Mouse (Mus musculus): ENCODE data around the gene Nmnat1. TPM values are rescaled to one million over a fixed set of nuclear protein-coding genes. Genes with fewer than 3 reads are reported as not detected.

Nmnat1 gene
- total and polyA plus RNA-seq, 3 experiments = 8.6 to 11.4 (median 10.9) TPM

- in situ Hi-C loops (cut with MboI; ENCODE audit: low pct_ligation_motif_present, low pct_unique_long_range_greater_than_20kb, low sequenced_read_pairs) (no loop called here), dilution Hi-C loops (cut with MboI; ENCODE audit: extremely low pct_ligation_motif_present, extremely low pct_unique_long_range_greater_than_20kb, low sequenced_read_pairs) (no loop called here)
- DNase-seq (ENCODE audit: extremely low read depth) = no peak
- Histone ChIP-seq H3K27ac (ENCODE audit: insufficient read depth, low read depth) (no peak overlapping the region), H3K9me3 (replicated peaks; ENCODE audit: low read length) (no peaks in the 10 kb centered on the region), H3K4me3 (replicated peaks in 1 of 3; ENCODE audit: low read depth in 2 of 3, low read length in 2 of 3, poor library complexity in 1 of 3) (no peak overlapping the region), H3K36me3 (replicated peaks in 1 of 2; ENCODE audit: control insufficient read depth in 1 of 2, insufficient read depth in 1 of 2, low read length in 1 of 2) (no peaks in the 10 kb centered on the region), H3K4me2 (ENCODE audit: insufficient read depth, low read depth, poor library complexity, severe bottlenecking) (peak overlapping the region; percentile 98; the same call in 1 of the 2 replicates), H3K4me1 (ENCODE audit: control insufficient read depth in 1 of 2, insufficient read depth in 2 of 2) (peaks cover 0 to 13% of the 10 kb centered on the region in 2 experiments; a peak in 3 of 4 replicates), H3K9ac (ENCODE audit: insufficient read depth, low read depth) (peak overlapping the region; percentile 49; the same call in 1 of the 2 replicates), H3K27me3 (replicated peaks) (no peaks in the 10 kb centered on the region), H3K79me2 (replicated peaks; ENCODE audit: control insufficient read depth, extremely low read depth, insufficient read depth, poor library complexity, severe bottlenecking) (no peaks in the 10 kb centered on the region)
- TF ChIP-seq ZC3H11A (IDR thresholded peaks at IDR 0.05; ENCODE audit: low read depth, low read length) = no peak
- no peak for TF ChIP-seq JUN (IDR thresholded peaks at IDR 0.05; ENCODE audit: insufficient read depth, low read depth, low read length)
- TF ChIP-seq SMC3 (IDR thresholded peaks at IDR 0.05; ENCODE audit: low read depth, low read length) = no peak
- no peak for TF ChIP-seq ZNF384 (IDR thresholded peaks at IDR 0.05; ENCODE audit: low read depth, low read length)
- no peak for TF ChIP-seq TBP (conservative IDR thresholded peaks at IDR 0.05; ENCODE audit: low read depth, low read length)
- TF ChIP-seq ELF1 (IDR thresholded peaks at IDR 0.05; ENCODE audit: low read depth, low read length) = no peak
- no peak for TF ChIP-seq GABPA (IDR thresholded peaks at IDR 0.05; ENCODE audit: insufficient replicate concordance, low read depth, low read length)
- TF ChIP-seq E2F4 (IDR thresholded peaks at IDR 0.05; ENCODE audit: insufficient replicate concordance, low read depth, low read length) = no peak
- TF ChIP-seq CHD1 (IDR thresholded peaks at IDR 0.05; ENCODE audit: low read depth, low read length) = no peak
- no peak for TF ChIP-seq MXI1 (IDR thresholded peaks at IDR 0.05; ENCODE audit: low read depth, low read length)
- no peak for TF ChIP-seq RCOR1 (conservative IDR thresholded peaks at IDR 0.05; ENCODE audit: low read depth, low read length)
- TF ChIP-seq MEF2A (IDR thresholded peaks at IDR 0.05; ENCODE audit: borderline replicate concordance, low read depth, low read length) = no peak
- TF ChIP-seq RAD21 (IDR thresholded peaks at IDR 0.05; ENCODE audit: low read depth, low read length) = no peak
- no peak for TF ChIP-seq HCFC1 (IDR thresholded peaks at IDR 0.05; ENCODE audit: low read depth, low read length)
- TF ChIP-seq KAT2A (IDR thresholded peaks at IDR 0.05; ENCODE audit: insufficient replicate concordance, low read length) = no peak
- no peak for TF ChIP-seq MAZ (IDR thresholded peaks at IDR 0.05; ENCODE audit: low read depth, low read length)
- TF ChIP-seq POLR2A (IDR thresholded peaks at IDR 0.05; ENCODE audit: low read depth, low read length) = no peak
- TF ChIP-seq UBTF (IDR thresholded peaks at IDR 0.05; ENCODE audit: low read depth, low read length) = no peak
These were observed 39.1 kb downstream of the Nmnat1 start for GRCm38 (mm10) chr4:149445868-149446267.

GRCm38 (mm10) chr4:149444964-149445701 is 39.9 kb downstream of the Nmnat1 start:
- Histone ChIP-seq H3K36me3 (replicated peaks in 1 of 2; ENCODE audit: control insufficient read depth in 1 of 2, insufficient read depth in 1 of 2, low read length in 1 of 2) (no peaks in the 10 kb centered on the region), H3K4me2 (ENCODE audit: insufficient read depth, low read depth, poor library complexity, severe bottlenecking) (peak overlapping the region; percentile 98), H3K9ac (ENCODE audit: insufficient read depth, low read depth) (peak overlapping the region; percentile 49), H3K4me3 (replicated peaks in 1 of 3; ENCODE audit: low read depth in 2 of 3, low read length in 2 of 3, poor library complexity in 1 of 3) (peak overlapping the region in 2 of 3 experiments; percentile 25), H3K4me1 (ENCODE audit: control insufficient read depth in 1 of 2, insufficient read depth in 2 of 2) (peaks cover 0 to 13% of the 10 kb centered on the region in 2 experiments; a peak in 3 of 4 replicates), H3K27me3 (replicated peaks) (no peaks in the 10 kb centered on the region), H3K9me3 (replicated peaks; ENCODE audit: low read length) (no peaks in the 10 kb centered on the region), H3K79me2 (replicated peaks; ENCODE audit: control insufficient read depth, extremely low read depth, insufficient read depth, poor library complexity, severe bottlenecking) (no peaks in the 10 kb centered on the region), H3K27ac (ENCODE audit: insufficient read depth, low read depth) (no peak overlapping the region)
- DNase-seq (ENCODE audit: extremely low read depth) = peak; percentile 91
- dilution Hi-C loops (cut with MboI; ENCODE audit: extremely low pct_ligation_motif_present, extremely low pct_unique_long_range_greater_than_20kb, low sequenced_read_pairs) (no loop called here), in situ Hi-C loops (cut with MboI; ENCODE audit: low pct_ligation_motif_present, low pct_unique_long_range_greater_than_20kb, low sequenced_read_pairs) (no loop called here)
- TF ChIP-seq USF2 (conservative IDR thresholded peaks at IDR 0.05; ENCODE audit: low read depth, low read length) (no peak; the same call in 1 of the 2 replicates), MAFK (IDR thresholded peaks at IDR 0.05; ENCODE audit: insufficient replicate concordance, low read length) (no peak), ETS1 (conservative IDR thresholded peaks at IDR 0.05; ENCODE audit: low read depth, low read length) (peak; percentile 62), ELF1 (IDR thresholded peaks at IDR 0.05; ENCODE audit: low read depth, low read length) (peak; percentile 66; the same call in 1 of the 2 replicates), JUND (conservative IDR thresholded peaks at IDR 0.05; ENCODE audit: low read depth, low read length) (0 out of 2 replicates have a peak, but pooled peaks have one; percentile 5), JUN (IDR thresholded peaks at IDR 0.05; ENCODE audit: insufficient read depth, low read depth, low read length) (no peak), MAX (IDR thresholded peaks at IDR 0.05; ENCODE audit: low read length) (peak; percentile 99), PAX5 (IDR thresholded peaks at IDR 0.05; ENCODE audit: low read length) (no peak), NELFE (IDR thresholded peaks at IDR 0.05; ENCODE audit: low read depth, low read length) (peak; percentile 79), SIN3A (IDR thresholded peaks at IDR 0.05; ENCODE audit: low read length) (peak; percentile 72; the same call in 1 of the 2 replicates), MYC (IDR thresholded peaks at IDR 0.05; ENCODE audit: low read depth, low read length) (peak; percentile 98), MXI1 (IDR thresholded peaks at IDR 0.05; ENCODE audit: low read depth, low read length) (peak; percentile 97), MEF2A (IDR thresholded peaks at IDR 0.05; ENCODE audit: borderline replicate concordance, low read depth, low read length) (peak; percentile 83), HCFC1 (IDR thresholded peaks at IDR 0.05; ENCODE audit: low read depth, low read length) (peak; percentile 62), ZC3H11A (IDR thresholded peaks at IDR 0.05; ENCODE audit: low read depth, low read length) (no peak), BHLHE40 (IDR thresholded peaks at IDR 0.05; ENCODE audit: low read depth, low read length) (peak; percentile 74), USF1 (IDR thresholded peaks at IDR 0.05; ENCODE audit: low read depth, low read length) (peak; percentile 54), TBP (conservative IDR thresholded peaks at IDR 0.05; ENCODE audit: low read depth, low read length) (no peak), TCF12 (IDR thresholded peaks at IDR 0.05; ENCODE audit: low read depth, low read length) (peak; percentile 72)

All from CH12.LX (cell line).